Mouse (Mus musculus) testis, adult 2 months (tissue): ENCODE results near the gene Klf5. TPM values are rescaled to one million over a fixed set of nuclear protein-coding genes. Genes with fewer than 3 reads are reported as not detected.

Experiments
- H3K27ac ChIP-seq: fragments of 200-500 bp; 2 replicates; pipeline ENCODE4 v1.5.1; 2012; ENCODE audit warnings: low read depth, low read length; ENCODE audit not compliant: control insufficient read depth, insufficient read depth
- H3K27me3 ChIP-seq: fragments of 200-500 bp; 2 replicates; pipeline ENCODE4 v1.6.1; 2012; ENCODE audit warnings: mild to moderate bottlenecking, low read length, moderate library complexity; ENCODE audit not compliant: control insufficient read depth, insufficient read depth
- H3K36me3 ChIP-seq: fragments of 200-500 bp; 2 replicates; pipeline ENCODE4 v1.6.1; 2012; ENCODE audit warnings: mild to moderate bottlenecking, low read length; ENCODE audit not compliant: control insufficient read depth, insufficient read depth
- H3K4me1 ChIP-seq: fragments of 200-500 bp; 2 replicates; pipeline ENCODE4 v1.6.1; 2012; ENCODE audit warnings: low read length; ENCODE audit not compliant: control insufficient read depth, insufficient read depth
- H3K4me3 ChIP-seq: fragments of 200-500 bp; 2 replicates; pipeline ENCODE4 v1.5.1; 2012; ENCODE audit warnings: low read depth, mild to moderate bottlenecking, low read length, moderate library complexity, mixed read lengths; ENCODE audit not compliant: control insufficient read depth
- CTCF ChIP-seq: fragments of 200-500 bp; IDR thresholded peaks from 2 replicates; pipeline ENCODE4 v1.5.1; 2012; ENCODE audit warnings: low read depth, mild to moderate bottlenecking, inconsistent platforms, low read length, moderate library complexity; ENCODE audit not compliant: control insufficient read depth, insufficient read depth, insufficient replicate concordance
- POLR2A ChIP-seq: fragments of 200-500 bp; IDR thresholded peaks from 2 replicates; pipeline ENCODE4 v1.6.1; 2012; ENCODE audit warnings: low read depth, mild to moderate bottlenecking, inconsistent platforms, low read length, moderate library complexity; ENCODE audit not compliant: control insufficient read depth
- polyA plus RNA-seq: library from polyadenylated mRNA; depleted of rRNA; stranded (reverse); fragments of >200 nt; gene quantifications from 2 replicates; pipeline ENCODE4 v1.2.3, GENCODE M21; 2012

Klf5 gene
- polyA plus RNA-seq, 1 experiment, result 16.5 TPM

DNA sequence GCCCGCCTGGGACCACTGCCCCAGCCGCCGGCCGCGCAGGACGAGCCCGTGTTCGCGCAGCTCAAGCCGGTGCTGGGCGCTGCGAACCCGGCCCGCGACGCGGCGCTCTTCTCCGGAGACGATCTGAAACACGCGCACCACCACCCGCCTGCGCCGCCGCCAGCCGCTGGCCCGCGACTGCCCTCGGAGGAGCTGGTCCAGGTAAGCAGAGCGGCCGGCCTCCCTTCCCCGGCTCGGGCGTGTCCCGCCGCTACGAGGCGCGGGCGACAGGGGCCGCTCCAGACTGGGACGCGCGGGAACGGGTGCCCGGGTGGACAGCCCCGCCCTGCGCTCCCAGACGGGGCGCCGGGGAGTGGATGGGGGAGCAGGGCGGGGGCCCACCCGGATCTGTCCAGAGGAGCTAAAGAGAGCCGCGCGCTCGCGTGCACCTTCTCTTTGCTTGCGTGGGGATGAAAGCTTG lies 561 bp downstream of the Klf5 start:
- H3K27me3 ChIP-seq, result no peaks in the 10 kb centered on the region

DNA sequence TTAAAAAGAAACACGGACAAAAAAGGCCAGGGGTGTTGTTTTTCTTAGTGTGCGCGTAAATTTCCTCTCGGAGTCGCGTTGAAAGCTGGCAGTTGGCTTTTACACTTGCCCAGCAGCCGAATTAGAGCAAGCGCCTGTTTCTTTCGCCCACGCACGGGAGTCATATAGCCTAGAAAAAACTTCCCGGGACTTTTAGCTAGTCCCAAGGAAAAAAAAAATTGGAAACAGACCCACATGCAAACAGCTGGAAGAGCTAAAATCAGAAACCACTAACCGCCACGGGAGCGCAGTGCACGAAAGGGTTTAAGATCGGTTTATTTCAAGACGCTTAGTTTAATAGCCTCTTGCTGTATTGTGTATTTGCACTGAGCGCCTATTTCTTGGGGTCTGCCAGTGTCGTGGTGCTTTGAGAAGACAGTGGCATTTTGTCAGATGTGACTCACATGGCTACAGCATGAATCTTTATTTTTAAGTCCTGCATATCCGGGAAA lies 1.3 kb downstream of the Klf5 start:
- no peak overlapping the region for H3K27ac ChIP-seq
- peaks cover 5% of the 10 kb centered on the region for H3K4me1 ChIP-seq
- peak overlapping the region; percentile 87 for H3K4me3 ChIP-seq
- H3K27me3 ChIP-seq, result no peaks in the 10 kb centered on the region
- H3K36me3 ChIP-seq, result no peaks in the 10 kb centered on the region
- TF ChIP-seq CTCF (no peak), POLR2A (no peak)

More for the DNA sequence above, 561 bp downstream of the Klf5 start:
- Histone ChIP-seq H3K36me3 (no peaks in the 10 kb centered on the region), H3K27ac (no peak overlapping the region), H3K4me3 (peak overlapping the region; percentile 87), H3K4me1 (peaks cover 5% of the 10 kb centered on the region)
- no peak for TF ChIP-seq POLR2A
- TF ChIP-seq CTCF, result no peak

DNA sequence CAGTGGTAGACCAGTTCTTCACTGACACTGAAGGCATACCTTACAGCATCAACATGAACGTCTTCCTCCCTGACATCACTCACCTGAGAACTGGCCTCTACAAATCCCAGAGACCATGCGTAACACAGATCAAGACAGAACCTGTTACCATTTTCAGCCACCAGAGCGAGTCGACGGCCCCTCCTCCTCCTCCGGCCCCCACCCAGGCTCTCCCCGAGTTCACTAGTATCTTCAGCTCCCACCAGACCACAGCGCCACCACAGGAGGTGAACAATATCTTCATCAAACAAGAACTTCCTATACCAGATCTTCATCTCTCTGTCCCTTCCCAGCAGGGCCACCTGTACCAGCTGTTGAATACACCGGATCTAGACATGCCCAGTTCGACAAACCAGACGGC lies 3.0 kb downstream of the Klf5 start:
- no peak overlapping the region for H3K27ac ChIP-seq

DNA sequence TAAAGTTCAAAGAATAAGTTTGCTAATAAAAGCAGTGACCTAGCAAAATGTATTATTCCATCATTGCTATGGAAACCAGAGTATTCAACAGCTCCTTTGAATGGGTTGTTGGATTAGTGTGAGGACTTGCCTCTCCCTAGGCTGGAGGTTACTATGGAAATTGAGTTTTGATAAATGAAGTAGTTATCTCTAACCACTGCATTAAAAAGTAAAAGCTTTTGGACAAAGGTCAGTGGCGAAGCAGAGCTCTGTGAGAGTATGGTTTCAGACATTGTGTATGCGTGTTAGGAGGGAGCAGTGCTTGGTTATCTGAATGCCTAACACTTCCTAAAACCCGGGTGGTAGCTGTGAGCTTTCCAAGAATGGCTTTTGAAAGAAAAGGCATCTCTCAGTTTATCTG lies 5.9 kb downstream of the Klf5 start:
- H3K27ac ChIP-seq, result no peak overlapping the region; the same call in 1 of the 2 replicates
- no peaks in the 10 kb centered on the region for H3K36me3 ChIP-seq

More for the DNA sequence above, 3.0 kb downstream of the Klf5 start:
- Histone ChIP-seq H3K36me3 (no peaks in the 10 kb centered on the region), H3K4me3 (no peak overlapping the region), H3K4me1 (peaks cover 5% of the 10 kb centered on the region), H3K27me3 (no peaks in the 10 kb centered on the region)
- TF ChIP-seq CTCF (no peak), POLR2A (no peak)

DNA sequence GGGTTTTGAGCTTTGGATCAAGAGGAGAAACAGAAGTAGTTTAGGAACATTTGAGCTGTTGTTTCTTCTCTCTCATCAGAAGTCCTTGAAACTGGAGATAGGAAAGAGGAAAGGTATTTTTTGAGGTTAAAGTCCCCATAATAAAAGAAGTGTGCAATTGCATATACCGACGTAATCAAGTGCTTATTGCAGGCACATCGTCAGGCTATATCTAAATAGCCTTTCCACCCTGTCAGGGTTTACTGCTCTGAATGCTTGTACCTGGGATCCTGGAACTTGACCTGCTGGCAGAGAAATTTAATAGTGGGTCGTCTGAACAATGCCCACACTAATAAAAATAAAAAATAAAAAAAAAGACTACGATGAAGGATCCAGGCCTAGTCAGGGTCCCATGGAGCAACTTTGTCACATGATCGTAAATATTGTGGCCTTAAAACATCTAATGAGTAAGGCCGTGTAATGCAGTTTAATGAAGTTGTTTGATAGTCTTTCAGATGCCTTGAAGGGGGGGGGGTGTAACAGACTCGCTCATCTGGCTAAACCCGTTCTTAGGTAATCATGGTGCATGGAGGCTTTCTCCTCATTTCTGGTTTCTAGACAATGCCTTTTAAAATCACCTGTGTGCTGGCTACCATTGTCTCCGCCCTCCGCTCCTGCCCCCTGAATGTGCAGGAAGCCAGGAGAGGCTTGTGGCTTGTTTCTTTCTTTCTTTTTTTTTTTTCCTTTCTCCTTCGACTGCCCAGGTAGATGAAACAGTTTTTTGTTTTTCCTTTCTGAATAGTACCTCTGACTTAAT lies 6.7 kb downstream of the Klf5 start:
- TF ChIP-seq CTCF (no peak), POLR2A (no peak)
- Histone ChIP-seq H3K4me3 (no peak overlapping the region), H3K4me1 (no peaks in the 10 kb centered on the region), H3K27ac (no peak overlapping the region), H3K27me3 (no peaks in the 10 kb centered on the region), H3K36me3 (no peaks in the 10 kb centered on the region)

More for the DNA sequence above, 5.9 kb downstream of the Klf5 start:
- Histone ChIP-seq H3K4me3 (peak overlapping the region; percentile 18; the same call in 1 of the 2 replicates), H3K27me3 (no peaks in the 10 kb centered on the region), H3K4me1 (peaks cover 5% of the 10 kb centered on the region)
- TF ChIP-seq CTCF (no peak), POLR2A (no peak)

DNA sequence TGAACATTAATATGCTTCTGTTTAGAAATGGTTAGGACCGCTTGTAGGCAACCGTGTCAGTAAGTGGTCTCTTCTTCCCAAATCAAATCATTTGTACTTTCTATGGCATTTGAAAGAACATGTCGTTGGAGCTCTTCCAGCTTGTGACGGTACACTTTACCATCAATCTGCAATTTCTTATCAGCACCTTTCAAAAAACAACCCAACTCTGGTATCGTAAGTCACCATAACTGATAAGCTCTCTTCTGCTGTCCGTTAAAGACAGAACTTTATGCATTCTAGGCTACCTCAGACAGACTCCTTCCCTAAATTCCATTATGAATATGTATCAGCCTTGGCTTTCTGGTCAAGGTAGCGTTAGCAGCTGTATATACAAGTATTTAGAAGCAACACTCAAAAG lies 7.9 kb downstream of the Klf5 start:
- H3K27me3 ChIP-seq, result no peaks in the 10 kb centered on the region
- H3K27ac ChIP-seq, result no peak overlapping the region
- TF ChIP-seq POLR2A, result no peak
- TF ChIP-seq CTCF, result no peak
- no peaks in the 10 kb centered on the region for H3K36me3 ChIP-seq
- no peaks in the 10 kb centered on the region for H3K4me1 ChIP-seq
- no peak overlapping the region for H3K4me3 ChIP-seq

DNA sequence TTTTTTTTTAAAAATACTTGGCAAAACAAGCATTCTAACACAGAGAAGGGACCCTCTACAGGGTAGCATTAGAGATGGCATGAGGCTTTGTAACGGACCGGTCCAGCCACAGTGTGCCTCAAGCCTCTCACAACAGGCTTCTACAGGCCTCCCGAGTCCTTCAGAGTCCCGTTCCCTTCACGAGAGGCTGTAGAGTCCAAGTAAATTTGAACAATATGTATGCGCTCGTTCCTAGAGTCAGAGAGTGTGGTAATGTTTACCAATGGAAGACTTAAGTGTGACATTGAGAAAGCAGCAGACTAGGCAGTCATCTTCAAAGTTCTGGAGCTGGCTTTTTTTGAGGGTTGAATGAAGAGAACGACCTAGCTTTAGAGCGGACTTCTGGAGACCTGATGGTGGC lies 11.1 kb downstream of the Klf5 start:
- no peak overlapping the region for H3K4me3 ChIP-seq
- H3K4me1 ChIP-seq, result no peaks in the 10 kb centered on the region; the same call in none of the 2 replicates
- TF ChIP-seq POLR2A (no peak), CTCF (no peak)
- H3K27me3 ChIP-seq, result no peaks in the 10 kb centered on the region
- no peak overlapping the region for H3K27ac ChIP-seq
- H3K36me3 ChIP-seq, result no peaks in the 10 kb centered on the region
